Mouse (Mus musculus): ENCODE results near the gene Habp4. TPM values are rescaled to one million over a fixed set of nuclear protein-coding genes. Genes with fewer than 3 reads are reported as not detected.

Habp4 gene
- polyA plus RNA-seq (2015; fragmentation: Nextera tagmentation; extraction: Ambion mirVana) = 28.4 and 29.1 TPM in 2 replicates

DNA sequence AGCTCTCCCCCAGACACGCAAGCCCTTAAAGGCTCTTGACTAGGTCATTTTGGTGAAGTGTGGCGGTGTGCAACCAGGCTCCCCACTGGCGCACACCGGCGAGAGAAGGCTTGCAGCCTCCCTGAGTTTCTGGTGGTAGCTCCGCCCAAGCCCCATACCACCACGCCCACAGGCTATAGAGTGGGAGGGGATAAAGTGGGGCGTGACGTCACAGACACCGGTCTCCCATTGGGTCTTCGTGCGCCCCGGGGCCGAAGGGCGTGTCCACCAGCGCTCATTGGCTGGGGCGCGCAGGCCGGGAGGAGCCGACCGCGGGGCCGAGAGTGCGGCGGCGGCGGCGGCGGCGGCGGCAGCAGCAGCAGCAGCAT is at the start of gene Habp4:
TSS of gene Habp4 (plus strand) at position 277 of the 368 bp plus-strand sequence.
- peak within 1 kb of the TSS; percentile 73 for H3K4me3 ChIP-seq (ENCODE audit: low read length)
- ATAC-seq (ENCODE audit: low FRiP score, low TSS enrichment) = peak; percentile 99
- H3K27me3 ChIP-seq (ENCODE audit: insufficient read depth, low read length) = peaks cover 7% of the 10 kb centered on the region; the same call in 1 of the 2 replicates
- peaks cover 15% of the 10 kb centered on the region for H3K4me1 ChIP-seq (ENCODE audit: insufficient read depth, low read length)
- peaks cover 1% of the 10 kb centered on the region; the same call in 1 of the 2 replicates for H3K9me3 ChIP-seq (ENCODE audit: low read length)
- peak within 1 kb of the TSS; percentile 79 for H3K9ac ChIP-seq (replicated peaks; ENCODE audit: low read length)
- peak within 1 kb of the TSS; percentile 100 for H3K4me2 ChIP-seq (replicated peaks; ENCODE audit: low read depth, low read length)
- peak within 1 kb of the TSS; percentile 67 for H3K27ac ChIP-seq (ENCODE audit: low read length)
- H3K36me3 ChIP-seq (ENCODE audit: insufficient read depth, low read length) = 0 out of 2 replicates have a peak, but pooled peaks cover 5% of the 10 kb centered on the region
- under 1% methylated on average over 27 of the region's 31 CpGs for whole genome bisulfite sequencing

DNA sequence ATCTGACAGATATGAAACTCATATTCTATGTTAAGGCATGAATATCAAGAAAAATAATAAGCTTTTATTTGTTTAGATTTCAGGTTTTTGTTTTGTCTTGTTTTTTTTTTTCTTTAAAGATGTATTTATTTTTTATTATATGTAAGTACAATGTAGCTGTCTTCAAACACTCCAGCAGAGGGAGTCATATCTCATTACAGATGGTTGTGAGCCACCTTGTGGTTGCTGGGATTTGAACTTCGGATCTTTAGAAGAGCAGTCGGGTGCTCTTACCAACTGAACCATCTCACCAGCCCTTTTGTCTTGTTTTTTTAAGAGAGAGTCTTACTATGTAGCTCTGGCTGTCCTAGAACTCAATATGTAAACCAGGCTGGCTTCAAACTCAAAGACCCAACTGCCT is 44.2 kb upstream of the Habp4 start:
- Histone ChIP-seq H3K9me3 (ENCODE audit: low read length) (no peaks in the 10 kb centered on the region), H3K4me2 (replicated peaks; ENCODE audit: low read depth, low read length) (no peak overlapping the region), H3K36me3 (ENCODE audit: insufficient read depth, low read length) (no peaks in the 10 kb centered on the region), H3K9ac (replicated peaks; ENCODE audit: low read length) (no peak overlapping the region), H3K27ac (ENCODE audit: low read length) (no peak overlapping the region), H3K4me3 (ENCODE audit: low read length) (no peak overlapping the region), H3K27me3 (ENCODE audit: insufficient read depth, low read length) (no peaks in the 10 kb centered on the region), H3K4me1 (ENCODE audit: insufficient read depth, low read length) (no peaks in the 10 kb centered on the region)
- 56% methylated on average over 2 of the region's 2 CpGs for WGBS
- ATAC-seq (ENCODE audit: low FRiP score, low TSS enrichment) = no peak

DNA sequence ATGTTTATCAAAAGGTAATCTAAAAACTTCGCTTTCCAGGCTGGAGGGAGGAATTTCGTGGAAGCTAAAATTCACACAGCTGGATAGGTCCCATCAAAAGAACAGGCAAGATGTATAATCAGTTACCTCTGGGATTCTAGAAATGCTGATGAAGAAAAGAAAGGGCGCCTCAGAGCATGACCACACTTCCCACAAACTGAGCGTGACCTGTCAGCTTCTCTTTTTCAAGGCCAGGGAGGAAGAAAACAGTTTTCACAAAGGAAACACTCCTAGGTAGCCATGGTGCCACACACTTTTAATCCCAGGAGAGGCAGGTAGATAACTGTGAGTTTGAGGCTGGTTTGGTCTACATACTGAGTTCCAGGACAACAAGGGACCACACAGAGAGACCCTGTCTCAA is 40.9 kb upstream of the Habp4 start:
- WGBS = 69% methylated on average over 4 of the region's 4 CpGs

DNA sequence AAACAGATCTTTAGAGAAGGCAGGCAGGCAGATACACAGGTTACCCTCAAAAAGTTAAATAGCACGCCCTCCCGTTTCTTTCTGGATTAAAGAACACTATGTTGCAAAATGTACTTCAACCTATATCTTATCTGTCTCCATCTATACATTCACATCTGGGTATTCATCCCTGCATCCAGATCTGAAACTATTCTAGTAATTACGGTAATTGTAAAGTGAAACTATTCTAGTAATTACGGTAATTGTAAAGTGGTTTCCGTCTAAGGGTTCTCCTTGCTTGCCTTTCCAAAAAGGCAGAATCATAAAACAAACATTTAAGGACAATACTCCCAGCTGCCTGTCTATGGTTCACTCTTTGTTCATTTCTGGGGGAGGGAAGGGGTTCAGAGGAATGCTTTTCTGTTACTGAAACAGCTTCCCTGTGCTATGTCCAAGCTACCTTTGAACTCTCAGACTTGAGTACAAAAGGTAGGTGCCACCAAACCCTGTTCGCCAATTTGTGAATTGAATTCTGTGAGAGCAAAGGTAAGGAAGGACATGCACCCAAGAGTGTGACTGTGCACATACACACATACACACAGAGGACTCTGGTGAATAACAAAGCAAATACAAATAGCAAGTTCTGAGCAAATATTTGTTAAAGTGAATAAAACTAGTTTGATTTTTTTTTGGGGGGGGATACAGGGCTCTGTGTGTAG is 38.0 kb upstream of the Habp4 start:
- H3K27ac ChIP-seq (ENCODE audit: low read length) = no peak overlapping the region
- WGBS = 42% methylated on average over 6 of the region's 6 CpGs
- peaks cover 2% of the 10 kb centered on the region; the same call in 1 of the 2 replicates for H3K4me1 ChIP-seq (ENCODE audit: insufficient read depth, low read length)
- H3K9me3 ChIP-seq (ENCODE audit: low read length) = peaks cover 3% of the 10 kb centered on the region; the same call in 1 of the 2 replicates
- H3K4me2 ChIP-seq (replicated peaks; ENCODE audit: low read depth, low read length) = no peak overlapping the region
- H3K27me3 ChIP-seq (ENCODE audit: insufficient read depth, low read length) = no peaks in the 10 kb centered on the region
- no peak overlapping the region for H3K4me3 ChIP-seq (ENCODE audit: low read length)
- no peaks in the 10 kb centered on the region for H3K36me3 ChIP-seq (ENCODE audit: insufficient read depth, low read length)
- H3K9ac ChIP-seq (replicated peaks; ENCODE audit: low read length) = no peak overlapping the region
- ATAC-seq (ENCODE audit: low FRiP score, low TSS enrichment) = no peak

More for the DNA sequence above, 40.9 kb upstream of the Habp4 start:
- Histone ChIP-seq H3K36me3 (ENCODE audit: insufficient read depth, low read length) (no peaks in the 10 kb centered on the region), H3K4me1 (ENCODE audit: insufficient read depth, low read length) (no peaks in the 10 kb centered on the region), H3K27me3 (ENCODE audit: insufficient read depth, low read length) (no peaks in the 10 kb centered on the region), H3K9ac (replicated peaks; ENCODE audit: low read length) (no peak overlapping the region), H3K4me3 (ENCODE audit: low read length) (no peak overlapping the region), H3K27ac (ENCODE audit: low read length) (no peak overlapping the region), H3K9me3 (ENCODE audit: low read length) (peaks cover 3% of the 10 kb centered on the region; the same call in 1 of the 2 replicates), H3K4me2 (replicated peaks; ENCODE audit: low read depth, low read length) (no peak overlapping the region)
- no peak for ATAC-seq (ENCODE audit: low FRiP score, low TSS enrichment)

DNA sequence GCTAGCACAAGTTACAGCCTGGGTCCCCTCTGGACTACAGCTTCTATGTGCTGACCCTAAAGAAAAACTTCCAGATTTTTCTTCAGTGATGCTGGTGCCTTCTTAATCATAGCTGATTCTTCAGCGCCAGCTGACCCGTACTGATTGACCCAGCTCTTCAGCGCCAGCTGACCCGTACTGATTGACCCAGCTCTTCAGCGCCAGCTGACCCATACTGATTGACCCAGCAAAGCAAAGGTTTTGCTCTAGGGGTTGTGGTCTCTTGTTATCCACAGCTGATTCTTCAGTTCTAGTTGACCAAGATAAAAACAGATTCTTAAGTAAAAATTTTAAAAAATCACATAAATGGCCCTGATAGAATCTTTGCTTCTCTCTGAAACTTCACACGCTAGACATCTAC is 36.7 kb upstream of the Habp4 start:
- WGBS = 90% methylated on average over 6 of the region's 6 CpGs

DNA sequence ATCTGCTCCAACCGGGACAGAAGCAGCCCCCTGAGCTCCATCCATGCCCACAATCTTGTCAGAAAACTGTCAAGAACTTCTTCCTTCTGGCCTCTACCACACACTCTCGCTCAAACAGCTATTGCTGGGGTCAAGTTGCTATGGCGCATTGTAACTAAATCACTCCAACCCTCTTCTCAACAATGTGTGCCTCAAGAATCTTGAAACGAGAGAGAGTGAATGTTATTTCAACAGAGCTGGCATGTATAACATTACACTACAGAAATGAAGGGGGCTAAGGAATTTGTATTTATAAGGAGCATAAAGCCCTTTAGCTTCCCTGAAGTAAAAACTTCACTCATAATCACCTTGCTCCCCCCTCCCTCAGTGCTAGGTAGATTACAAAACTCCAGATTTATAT is 35.3 kb upstream of the Habp4 start:
- ATAC-seq (ENCODE audit: low FRiP score, low TSS enrichment) = no peak
- Histone ChIP-seq H3K4me3 (ENCODE audit: low read length) (no peak overlapping the region), H3K27ac (ENCODE audit: low read length) (no peak overlapping the region), H3K36me3 (ENCODE audit: insufficient read depth, low read length) (no peaks in the 10 kb centered on the region), H3K4me1 (ENCODE audit: insufficient read depth, low read length) (peaks cover 11% of the 10 kb centered on the region; the same call in 1 of the 2 replicates), H3K4me2 (replicated peaks; ENCODE audit: low read depth, low read length) (no peak overlapping the region), H3K9ac (replicated peaks; ENCODE audit: low read length) (no peak overlapping the region), H3K9me3 (ENCODE audit: low read length) (peaks cover 3% of the 10 kb centered on the region; the same call in 1 of the 2 replicates), H3K27me3 (ENCODE audit: insufficient read depth, low read length) (no peaks in the 10 kb centered on the region)
- 32% methylated on average over 4 of the region's 4 CpGs for WGBS

More for the DNA sequence above, 36.7 kb upstream of the Habp4 start:
- Histone ChIP-seq H3K27me3 (ENCODE audit: insufficient read depth, low read length) (no peaks in the 10 kb centered on the region), H3K4me1 (ENCODE audit: insufficient read depth, low read length) (peaks cover 9% of the 10 kb centered on the region; the same call in 1 of the 2 replicates), H3K36me3 (ENCODE audit: insufficient read depth, low read length) (no peaks in the 10 kb centered on the region), H3K4me2 (replicated peaks; ENCODE audit: low read depth, low read length) (no peak overlapping the region), H3K4me3 (ENCODE audit: low read length) (no peak overlapping the region), H3K9ac (replicated peaks; ENCODE audit: low read length) (no peak overlapping the region), H3K27ac (ENCODE audit: low read length) (no peak overlapping the region), H3K9me3 (ENCODE audit: low read length) (peaks cover 3% of the 10 kb centered on the region; the same call in 1 of the 2 replicates)
- ATAC-seq (ENCODE audit: low FRiP score, low TSS enrichment) = no peak

DNA sequence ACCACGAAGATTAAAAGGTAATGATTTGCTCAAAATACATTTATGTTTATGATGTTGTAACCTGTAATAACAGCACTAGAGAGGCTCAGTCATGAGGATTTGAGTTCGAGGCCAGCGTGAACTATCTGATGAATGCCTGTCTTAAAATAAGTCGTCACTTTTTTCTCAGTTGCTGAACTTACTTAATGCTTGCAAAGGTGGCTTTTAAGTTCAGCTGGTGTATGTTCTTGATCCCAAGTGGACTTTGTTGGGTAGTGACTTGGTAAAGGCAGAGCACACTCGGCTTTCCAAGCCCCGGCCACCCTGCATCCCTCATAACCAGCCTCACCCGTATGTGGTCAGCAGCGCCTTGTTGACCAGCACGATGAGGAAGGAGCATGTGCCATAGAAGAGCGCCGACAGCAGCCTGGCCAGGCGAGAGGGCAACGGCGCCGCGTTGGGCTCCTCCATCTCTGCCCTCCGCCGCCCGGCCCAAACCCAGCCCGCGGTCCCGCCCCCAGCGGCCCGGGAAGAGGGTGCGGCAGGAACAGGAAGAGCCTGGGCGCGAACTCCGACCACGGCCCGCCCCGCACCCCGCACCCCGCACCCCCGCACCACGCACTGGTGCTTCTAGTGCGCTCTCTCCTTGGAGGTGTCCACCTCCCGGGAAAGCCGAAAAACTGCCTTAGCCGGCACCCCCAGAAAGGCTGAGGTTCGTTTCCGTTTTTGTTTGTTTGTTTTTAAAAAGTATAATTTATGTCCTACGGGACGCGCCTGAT is 32.6 kb upstream of the Habp4 start, which contains the start of gene Slc35d2:
TSS of gene Slc35d2 (minus strand) at position 511 of the 758 bp plus-strand sequence.
- peak within 1 kb of the TSS; percentile 82 for H3K4me2 ChIP-seq (replicated peaks; ENCODE audit: low read depth, low read length)
- H3K36me3 ChIP-seq (ENCODE audit: insufficient read depth, low read length) = peaks cover 4% of the 10 kb centered on the region; the same call in 1 of the 2 replicates
- peaks cover 11% of the 10 kb centered on the region; the same call in 1 of the 2 replicates for H3K4me1 ChIP-seq (ENCODE audit: insufficient read depth, low read length)
- H3K27ac ChIP-seq (ENCODE audit: low read length) = peak within 1 kb of the TSS; percentile 82
- peak within 1 kb of the TSS; percentile 69 for H3K4me3 ChIP-seq (ENCODE audit: low read length)
- ATAC-seq (ENCODE audit: low FRiP score, low TSS enrichment) = peak; percentile 90
- H3K27me3 ChIP-seq (ENCODE audit: insufficient read depth, low read length) = no peaks in the 10 kb centered on the region
- peak within 1 kb of the TSS; percentile 79 for H3K9ac ChIP-seq (replicated peaks; ENCODE audit: low read length)
- no peaks in the 10 kb centered on the region for H3K9me3 ChIP-seq (ENCODE audit: low read length)
- WGBS = 6% methylated on average over 44 of the region's 44 CpGs

DNA sequence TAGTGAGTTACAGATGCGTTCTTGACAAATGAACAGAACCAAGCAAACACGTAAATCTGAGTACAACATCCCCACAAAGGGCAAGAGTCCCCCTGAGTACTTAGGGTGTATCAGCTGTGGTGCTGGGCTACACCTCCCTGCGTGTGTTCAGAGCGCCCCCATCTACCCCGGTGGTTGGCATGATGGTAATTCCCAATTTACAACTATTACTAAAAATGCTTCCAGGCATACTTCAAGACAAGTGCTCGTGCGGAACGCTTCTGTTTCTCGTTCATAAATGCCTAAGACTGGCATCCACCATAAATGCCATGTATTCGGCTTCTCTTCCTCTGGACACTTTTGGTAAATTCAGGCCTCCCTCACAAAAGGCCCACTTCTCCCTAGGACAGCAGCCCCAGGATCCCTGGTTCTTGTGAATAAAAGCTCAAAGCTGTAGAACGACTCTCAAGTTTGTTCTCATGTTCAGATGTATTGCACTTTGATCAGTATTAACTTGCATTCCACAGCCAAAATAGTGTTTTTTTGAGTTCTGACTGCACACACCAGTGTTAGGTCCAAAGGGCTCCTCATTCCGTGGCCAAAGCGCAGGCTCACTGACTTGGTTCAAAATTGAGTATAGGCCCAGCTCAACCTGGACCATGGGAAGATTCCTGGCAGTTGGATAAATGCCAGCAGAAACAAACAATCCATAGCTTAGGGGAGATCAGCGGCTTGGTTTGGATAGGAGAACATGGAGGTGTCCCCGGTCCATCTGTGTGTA is 31.8 kb upstream of the Habp4 start:
- Histone ChIP-seq H3K9me3 (ENCODE audit: low read length) (no peaks in the 10 kb centered on the region), H3K27ac (ENCODE audit: low read length) (peak overlapping the region; percentile 82), H3K27me3 (ENCODE audit: insufficient read depth, low read length) (no peaks in the 10 kb centered on the region), H3K36me3 (ENCODE audit: insufficient read depth, low read length) (peaks cover 8% of the 10 kb centered on the region), H3K4me1 (ENCODE audit: insufficient read depth, low read length) (peaks cover 11% of the 10 kb centered on the region; the same call in 1 of the 2 replicates), H3K4me3 (ENCODE audit: low read length) (peak overlapping the region; percentile 69), H3K4me2 (replicated peaks; ENCODE audit: low read depth, low read length) (peak overlapping the region; percentile 82), H3K9ac (replicated peaks; ENCODE audit: low read length) (peak overlapping the region; percentile 79)
- peak; percentile 87 for ATAC-seq (ENCODE audit: low FRiP score, low TSS enrichment)
- WGBS = 33% methylated on average over 15 of the region's 15 CpGs

DNA sequence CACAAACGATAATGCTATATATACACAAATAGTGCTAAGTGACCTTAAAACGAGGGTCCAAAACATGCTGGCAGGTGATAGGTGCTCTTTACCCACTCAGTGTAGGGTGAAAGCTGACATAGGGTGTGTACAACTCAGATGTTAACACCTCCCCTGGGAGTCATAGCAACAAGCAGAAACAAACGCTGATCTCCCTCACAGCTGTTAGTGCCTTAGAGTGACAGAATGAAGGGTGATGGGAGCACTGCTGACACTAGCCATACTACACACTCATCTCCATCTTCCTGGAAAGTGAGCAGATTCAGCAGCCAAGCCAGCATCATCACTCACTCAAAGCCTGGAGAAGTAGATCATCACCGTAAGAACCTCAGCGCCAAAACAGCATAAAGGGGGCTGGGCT is 11.5 kb upstream of the Habp4 start:
- Histone ChIP-seq H3K9me3 (ENCODE audit: low read length) (no peaks in the 10 kb centered on the region), H3K9ac (replicated peaks; ENCODE audit: low read length) (no peak overlapping the region), H3K4me2 (replicated peaks; ENCODE audit: low read depth, low read length) (peak overlapping the region; percentile 2; the same call in 1 of the 2 replicates), H3K4me3 (ENCODE audit: low read length) (no peak overlapping the region), H3K36me3 (ENCODE audit: insufficient read depth, low read length) (no peaks in the 10 kb centered on the region), H3K4me1 (ENCODE audit: insufficient read depth, low read length) (peaks cover 29% of the 10 kb centered on the region), H3K27me3 (ENCODE audit: insufficient read depth, low read length) (no peaks in the 10 kb centered on the region), H3K27ac (ENCODE audit: low read length) (no peak overlapping the region)
- 66% methylated on average over 5 of the region's 5 CpGs for WGBS
- ATAC-seq (ENCODE audit: low FRiP score, low TSS enrichment) = no peak
